Mouse (Mus musculus) embryonic fibroblast, embryonic 13.5 days (primary cell): ENCODE measurements around the gene Zc3h12c. TPM values are rescaled to one million over a fixed set of nuclear protein-coding genes. Genes with fewer than 3 reads are reported as not detected.

Source experiments
- H3K27ac ChIP-seq: 2 replicates; pipeline ENCODE4 v1.5.1; 2012; ENCODE audit warnings: low read length, control low read depth, inconsistent platforms; ENCODE audit not compliant: insufficient read depth
- H3K4me1 ChIP-seq: 2 replicates; pipeline ENCODE4 v1.6.1; 2011; ENCODE audit warnings: low read length; ENCODE audit not compliant: control insufficient read depth, insufficient read depth
- H3K4me3 ChIP-seq: 2 replicates; pipeline ENCODE4 v1.5.1; 2011; ENCODE audit warnings: mild to moderate bottlenecking, control low read depth, low read length; ENCODE audit not compliant: insufficient read depth
- CTCF ChIP-seq: IDR thresholded peaks from 2 replicates; pipeline ENCODE4 v1.5.1; 2011; ENCODE audit warnings: mild to moderate bottlenecking, control low read depth, low read length, moderate library complexity, borderline replicate concordance; ENCODE audit not compliant: insufficient read depth
- POLR2A ChIP-seq: IDR thresholded peaks from 2 replicates; pipeline ENCODE4 v1.6.1; 2011; ENCODE audit warnings: low read depth, mild to moderate bottlenecking, control low read depth, low read length, moderate library complexity
- polyA plus RNA-seq: library from polyadenylated mRNA; stranded (reverse); fragments of >200 nt; gene quantifications from 2 replicates; pipeline ENCODE4 v1.2.4, GENCODE M21; 2011; ENCODE audit warnings: low read depth; ENCODE audit not compliant: missing spikeins, insufficient read length

Zc3h12c gene
- polyA plus RNA-seq, 1 experiment = 5.6 TPM

DNA sequence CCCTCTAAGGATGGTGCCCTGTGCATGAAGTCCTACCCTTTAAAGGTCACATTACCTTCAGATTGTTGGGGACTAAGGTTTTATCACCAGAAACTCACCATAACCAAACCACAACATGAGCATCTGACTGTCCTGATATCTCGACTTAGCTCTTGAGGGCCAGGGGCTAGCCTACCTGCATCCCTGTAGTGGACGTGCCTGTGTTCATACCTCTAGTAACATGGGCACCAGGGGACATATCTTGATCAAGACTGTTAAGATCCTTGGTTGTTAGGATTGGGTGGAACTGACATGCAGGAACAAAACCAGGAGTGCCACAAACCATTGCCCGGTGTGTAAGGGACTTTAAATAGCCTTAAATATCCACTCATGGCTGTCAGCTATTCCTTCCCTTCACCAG is 61.2 kb downstream of the Zc3h12c start:
- Histone ChIP-seq H3K27ac (no peak overlapping the region), H3K4me1 (peaks cover 17% of the 10 kb centered on the region), H3K4me3 (no peak overlapping the region)
- TF ChIP-seq POLR2A = no peak
- no peak for TF ChIP-seq CTCF

DNA sequence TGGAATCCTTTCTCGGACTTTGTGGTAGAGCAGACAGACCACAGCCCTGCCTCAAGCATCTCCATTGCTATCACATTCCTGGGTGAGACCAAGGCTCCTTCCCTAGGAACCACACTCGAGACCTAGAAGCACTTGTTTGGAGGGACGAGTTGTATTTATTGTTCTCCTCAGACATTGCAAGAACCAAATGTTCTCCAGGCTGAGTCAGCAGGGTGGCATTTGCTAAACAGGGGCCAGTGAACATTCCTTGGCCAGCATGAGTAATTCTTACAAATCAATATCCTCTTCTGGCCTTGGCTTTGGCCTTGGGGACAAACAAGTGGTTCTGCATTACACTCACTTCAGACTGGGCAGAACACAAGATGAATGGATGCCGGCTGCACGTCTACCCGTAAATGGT is 62.9 kb downstream of the Zc3h12c start:
- no peak overlapping the region for H3K4me3 ChIP-seq
- H3K4me1 ChIP-seq = peaks cover 17% of the 10 kb centered on the region
- TF ChIP-seq CTCF (no peak), POLR2A (no peak)
- no peak overlapping the region for H3K27ac ChIP-seq

DNA sequence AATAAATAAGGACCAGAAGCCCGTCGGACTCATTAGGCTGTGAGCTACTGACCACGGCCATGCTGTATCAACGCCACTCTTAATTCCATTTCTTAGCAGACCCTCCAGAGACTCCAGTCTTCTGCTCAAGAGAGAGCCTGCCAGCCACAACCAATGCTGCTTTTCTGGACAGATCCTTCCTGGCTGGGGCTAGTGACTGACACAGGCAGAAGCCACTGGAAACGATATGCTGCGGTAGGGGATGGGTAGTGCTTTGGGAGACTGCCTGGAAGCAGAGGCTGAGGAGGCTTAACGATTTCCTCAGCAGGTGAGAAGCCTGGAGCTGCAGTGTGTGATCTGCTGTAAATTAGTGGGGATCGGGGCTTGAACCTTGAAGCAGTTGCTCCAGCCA is 64.2 kb downstream of the Zc3h12c start:
- TF ChIP-seq CTCF (no peak), POLR2A (no peak)
- peaks cover 17% of the 10 kb centered on the region for H3K4me1 ChIP-seq
- no peak overlapping the region for H3K27ac ChIP-seq
- H3K4me3 ChIP-seq = no peak overlapping the region

DNA sequence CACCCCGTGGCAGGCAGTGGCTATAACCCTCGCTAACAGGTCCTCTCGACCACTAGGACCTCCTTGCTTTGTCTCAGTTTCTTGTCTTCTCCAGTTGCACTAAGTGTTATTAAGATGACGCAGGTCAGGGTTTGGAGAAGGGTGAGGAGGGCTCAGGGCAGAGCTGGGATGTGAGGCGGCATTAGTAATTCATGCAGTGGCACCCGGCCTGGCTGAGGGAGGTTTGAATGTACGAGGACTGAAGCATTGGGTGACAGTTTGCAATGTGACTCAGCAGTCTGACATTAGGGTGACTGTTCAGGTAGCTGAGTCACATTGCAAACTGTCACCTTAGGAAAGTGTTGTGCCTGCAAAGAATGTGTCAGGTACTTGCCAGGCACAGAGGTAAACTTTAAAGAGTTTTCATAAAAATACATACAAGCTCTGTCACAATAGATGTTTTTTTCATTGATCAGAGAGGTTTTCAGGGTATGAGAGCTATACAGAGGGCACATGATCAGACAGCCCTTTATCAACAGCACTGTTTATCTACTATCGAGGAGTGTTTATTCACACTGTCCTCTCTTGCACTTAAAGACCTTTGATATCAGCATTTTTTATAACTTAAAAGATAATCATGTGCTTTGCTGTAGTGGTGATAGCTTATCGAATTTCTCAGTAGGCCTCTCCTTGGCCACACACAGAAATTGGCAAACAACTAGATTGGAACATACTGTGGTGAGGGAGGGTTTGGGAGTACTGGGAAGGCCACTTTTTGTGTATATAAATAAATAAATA is 64.7 kb downstream of the Zc3h12c start:
- H3K4me3 ChIP-seq = no peak overlapping the region
- peaks cover 17% of the 10 kb centered on the region for H3K4me1 ChIP-seq
- TF ChIP-seq POLR2A (no peak), CTCF (no peak)
- no peak overlapping the region for H3K27ac ChIP-seq

DNA sequence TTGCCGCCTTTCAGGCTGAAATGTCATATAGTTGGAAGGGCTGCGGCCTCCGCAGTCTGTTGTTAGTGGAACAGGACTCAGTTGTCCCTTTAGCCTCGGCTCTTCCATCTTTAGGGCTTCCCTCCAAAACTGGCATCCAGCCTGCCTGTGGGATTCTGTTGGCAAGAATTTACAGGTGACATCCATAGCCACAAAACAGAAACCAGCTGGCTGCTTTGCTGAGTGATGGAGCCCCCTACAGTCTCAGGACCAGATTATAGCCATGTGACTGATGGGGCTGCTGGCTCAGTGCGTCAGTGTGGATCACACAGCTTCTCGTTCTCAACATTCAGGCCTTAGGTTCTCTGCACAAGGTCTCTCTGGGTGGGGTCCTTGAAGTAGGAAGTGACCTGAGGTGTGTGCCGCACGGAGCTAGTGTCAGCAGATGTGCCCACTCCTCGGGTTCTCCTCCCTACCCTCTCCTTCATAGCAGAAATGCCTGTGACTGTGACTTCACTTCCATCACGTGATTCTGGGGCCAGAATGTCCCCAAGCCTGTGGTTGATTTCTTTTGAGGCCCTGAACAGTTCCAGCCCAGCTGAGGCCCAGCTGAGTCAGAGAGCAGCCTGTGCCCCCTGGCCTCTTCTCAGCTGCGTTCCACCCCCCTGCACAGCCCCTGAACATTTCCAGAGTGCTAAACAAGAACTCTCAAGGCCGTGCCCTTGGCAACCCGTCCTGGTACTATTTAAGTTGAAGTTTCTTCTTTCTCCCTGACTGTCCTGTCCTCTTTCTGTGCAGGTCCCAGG is 66.1 kb downstream of the Zc3h12c start:
- H3K27ac ChIP-seq = no peak overlapping the region
- H3K4me3 ChIP-seq = no peak overlapping the region
- no peak for TF ChIP-seq CTCF
- no peak for TF ChIP-seq POLR2A
- peaks cover 17% of the 10 kb centered on the region for H3K4me1 ChIP-seq

DNA sequence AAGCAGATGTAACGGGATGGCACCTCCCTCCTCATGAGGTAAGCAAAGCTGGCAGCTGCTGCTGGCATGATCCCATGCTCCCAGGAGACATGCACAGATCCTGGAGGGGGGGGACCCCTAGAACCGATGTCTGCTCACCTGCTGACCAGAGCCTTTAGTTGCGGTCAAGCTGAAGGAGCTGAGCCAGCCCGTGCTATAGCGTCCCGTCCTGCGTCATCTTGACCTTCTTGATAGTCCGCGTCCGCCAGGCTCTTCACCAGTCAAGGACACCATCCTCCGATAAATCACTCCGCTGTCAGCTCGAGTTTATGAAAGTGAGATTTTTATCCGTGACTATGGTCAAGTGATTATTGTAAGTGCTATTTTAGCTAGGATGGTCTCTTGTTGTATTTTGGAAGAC is 67.9 kb downstream of the Zc3h12c start:
- no peak for TF ChIP-seq CTCF
- TF ChIP-seq POLR2A = no peak
- Histone ChIP-seq H3K4me3 (no peak overlapping the region), H3K4me1 (peaks cover 12% of the 10 kb centered on the region), H3K27ac (no peak overlapping the region)

DNA sequence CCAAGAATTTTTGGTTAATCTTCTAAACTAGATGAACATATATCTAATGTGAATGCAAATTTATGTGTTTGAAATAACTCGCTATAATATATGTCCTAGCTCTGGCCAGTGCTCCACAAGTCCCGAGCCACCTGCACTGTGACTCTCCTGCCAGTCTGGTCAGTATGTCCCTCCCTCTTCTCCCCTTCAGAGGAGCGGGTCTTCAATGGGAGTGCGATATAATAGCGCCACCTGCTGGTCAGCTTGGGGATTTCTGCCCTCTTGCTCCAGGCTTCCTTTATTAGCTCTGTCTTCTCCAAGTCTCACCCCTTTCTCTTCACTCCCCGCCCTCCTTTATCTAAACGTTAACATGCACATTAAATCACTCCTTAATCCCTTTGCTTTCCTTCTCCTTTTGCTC is 69.8 kb downstream of the Zc3h12c start:
- Histone ChIP-seq H3K4me1 (no peaks in the 10 kb centered on the region), H3K27ac (no peak overlapping the region), H3K4me3 (no peak overlapping the region)
- peak; percentile 78 for TF ChIP-seq CTCF
- TF ChIP-seq POLR2A = no peak

DNA sequence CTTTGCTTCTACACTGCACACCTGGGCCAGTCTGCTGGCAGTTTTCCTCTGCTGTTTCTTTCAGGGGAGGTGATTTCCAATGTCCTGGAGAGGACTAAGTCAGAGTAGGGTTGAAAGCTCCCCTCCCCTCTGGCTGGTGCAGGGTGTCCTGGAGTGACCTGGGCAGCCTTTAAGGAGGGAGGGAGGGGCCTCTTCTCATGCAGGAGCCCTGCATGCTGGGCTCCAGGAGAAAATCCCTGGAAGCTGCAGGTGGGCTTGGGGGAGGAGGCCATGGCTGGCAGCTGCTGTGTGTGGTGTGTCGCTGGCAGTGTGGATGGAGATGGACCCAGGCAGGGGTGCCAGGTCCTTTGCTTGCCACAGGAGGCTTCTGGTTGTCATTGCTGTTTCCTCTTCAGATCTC is 71.0 kb downstream of the Zc3h12c start:
- no peaks in the 10 kb centered on the region for H3K4me1 ChIP-seq
- no peak overlapping the region for H3K4me3 ChIP-seq
- H3K27ac ChIP-seq = no peak overlapping the region
- TF ChIP-seq CTCF (no peak), POLR2A (no peak)

DNA sequence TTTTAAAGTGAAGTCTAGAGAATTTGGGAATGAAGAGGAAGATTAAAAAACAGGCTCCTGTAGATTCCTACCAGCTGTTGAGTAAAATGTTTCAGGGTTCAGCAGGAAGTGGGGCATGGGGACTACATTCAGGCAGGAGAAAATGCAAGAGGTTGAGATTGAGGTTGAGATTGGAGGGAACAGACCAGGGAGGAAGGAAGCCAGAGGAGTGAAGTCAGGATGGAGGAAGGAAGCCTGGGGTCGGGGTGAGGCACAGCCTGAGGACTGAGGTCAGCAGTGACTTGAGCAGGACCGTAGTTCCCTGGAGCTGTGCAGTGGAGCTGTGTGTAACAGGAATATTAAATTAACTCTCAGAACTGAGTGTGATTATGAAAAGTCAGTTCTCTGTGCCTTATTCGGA is 72.7 kb downstream of the Zc3h12c start:
- Histone ChIP-seq H3K4me3 (no peak overlapping the region), H3K4me1 (no peaks in the 10 kb centered on the region), H3K27ac (no peak overlapping the region)
- TF ChIP-seq POLR2A = no peak
- TF ChIP-seq CTCF = no peak

DNA sequence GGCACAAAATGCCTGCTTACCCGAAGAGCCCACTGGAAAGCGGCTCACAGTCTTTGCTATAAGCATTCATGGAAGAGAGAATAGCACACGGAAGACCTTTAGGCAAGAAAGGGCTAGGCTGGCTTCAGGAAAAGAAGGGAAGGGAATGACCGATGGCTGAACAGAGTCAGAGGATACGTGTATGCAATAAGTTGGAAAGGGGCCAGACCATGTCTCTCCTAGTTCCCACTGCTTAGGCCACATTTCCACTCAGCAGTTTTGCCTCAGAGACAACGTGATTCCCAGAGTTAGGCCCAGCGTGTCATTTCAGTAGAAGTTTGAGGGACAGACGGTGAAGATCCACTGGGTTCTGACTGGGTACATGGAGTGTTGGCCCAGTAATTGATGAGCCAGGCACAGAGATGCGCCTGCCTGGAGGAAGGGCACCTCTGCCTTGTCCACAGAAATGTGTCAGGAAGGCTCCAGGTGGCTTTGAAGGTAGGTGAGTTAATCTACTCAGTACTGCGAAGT is 73.8 kb downstream of the Zc3h12c start:
- H3K4me3 ChIP-seq = no peak overlapping the region
- H3K4me1 ChIP-seq = no peaks in the 10 kb centered on the region
- no peak for TF ChIP-seq POLR2A
- no peak for TF ChIP-seq CTCF
- no peak overlapping the region for H3K27ac ChIP-seq
